8 mouse cellular contexts compared by ENCODE assay signal in the genomic region with DNA sequence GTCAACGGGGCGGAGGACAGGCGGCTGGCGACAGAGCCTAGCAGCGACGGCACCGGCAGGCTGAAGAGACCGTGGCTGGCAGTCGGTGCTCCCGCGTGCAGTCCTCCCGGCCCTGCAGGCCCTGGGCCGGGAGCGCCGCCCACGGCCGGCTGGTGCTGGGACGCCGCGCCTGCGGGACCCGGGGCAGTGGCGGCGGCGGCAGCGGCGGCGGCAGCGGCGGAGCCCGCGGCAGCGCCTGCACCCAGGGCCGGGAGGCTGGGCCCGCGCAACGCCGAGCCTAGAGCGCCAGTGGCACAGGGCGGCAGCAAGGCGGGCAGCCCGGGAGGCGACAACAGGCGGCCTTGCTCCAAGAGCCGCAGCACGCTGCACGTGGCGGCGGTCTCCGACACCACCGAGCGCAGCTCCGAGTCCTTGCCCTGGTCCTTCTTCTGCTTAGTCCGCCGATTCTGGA. TPM values are rescaled to one million over a fixed set of nuclear protein-coding genes. Genes with fewer than 3 reads are reported as not detected.
A peak's percentile ranks its signal among the peaks of the same experiment; 100 is the strongest.
DNase-seq lines count a peak whose midpoint lies in the region; ATAC-seq and TF ChIP-seq lines count a peak whose summit lies in the region.

No protein-coding gene starts in this region.

- WGBS in embryonic facial prominence, embryonic 14.5 days = under 1% methylated on average over 19 of the region's 55 CpGs
- under 1% methylated on average over 50 of the region's 55 CpGs for WGBS in kidney, postnatal 0 days
- WGBS in midbrain, embryonic 12.5 days = under 1% methylated on average over 37 of the region's 55 CpGs

- H3K4me1 ChIP-seq in embryonic facial prominence, embryonic 14.5 days (ENCODE audit: control insufficient read depth, insufficient read depth, low read length) = peaks cover 8% of the 10 kb centered on the region; the same call in 1 of the 2 replicates
- H3K4me1 ChIP-seq in kidney, postnatal 0 days (replicated peaks; ENCODE audit: insufficient read depth, low read length) = peaks cover 15% of the 10 kb centered on the region
- H3K4me1 ChIP-seq in midbrain, embryonic 12.5 days = peaks cover 34% of the 10 kb centered on the region

- peak; percentile 67 for ATAC-seq in embryonic facial prominence, embryonic 14.5 days (ENCODE audit: low read depth)
- ATAC-seq in kidney, postnatal 0 days (replicated peaks; ENCODE audit: low FRiP score, low read depth) = no peak
- peak; percentile 59 for ATAC-seq in midbrain, embryonic 12.5 days (ENCODE audit: low FRiP score, low read depth)
- no peak for ATAC-seq in erythroblast, adult 5-6 weeks (replicated peaks; ENCODE audit: low FRiP score, poor library complexity, severe bottlenecking)

- peak overlapping the region; percentile 69 for H3K4me2 ChIP-seq in embryonic facial prominence, embryonic 14.5 days (ENCODE audit: low read depth, low read length)
- peak overlapping the region; percentile 55 for H3K4me2 ChIP-seq in kidney, postnatal 0 days (ENCODE audit: low read length)
- peak overlapping the region; percentile 60 for H3K4me2 ChIP-seq in midbrain, embryonic 12.5 days (replicated peaks)

- no peak for TF ChIP-seq CTCF in gastrocnemius, adult 2 months (IDR thresholded peaks at IDR 0.05)
- no peak for TF ChIP-seq CTCF in kidney, postnatal 0 days (IDR thresholded peaks at IDR 0.05; ENCODE audit: low read depth)

- no peak overlapping the region for H3K27ac ChIP-seq in gastrocnemius, adult 2 months
- no peak overlapping the region for H3K27ac ChIP-seq in embryonic facial prominence, embryonic 14.5 days (replicated peaks; ENCODE audit: low read depth, low read length)
- H3K27ac ChIP-seq in kidney, postnatal 0 days = no peak overlapping the region
- H3K27ac ChIP-seq in midbrain, embryonic 12.5 days (replicated peaks) = no peak overlapping the region

- no peaks in the 10 kb centered on the region for H3K9me3 ChIP-seq in embryonic facial prominence, embryonic 14.5 days (ENCODE audit: control insufficient read depth, low read length)
- no peaks in the 10 kb centered on the region for H3K9me3 ChIP-seq in kidney, postnatal 0 days (replicated peaks; ENCODE audit: low read length)
- H3K9me3 ChIP-seq in midbrain, embryonic 12.5 days = no peaks in the 10 kb centered on the region

- peak overlapping the region; percentile 55 for H3K4me3 ChIP-seq in gastrocnemius, adult 2 months
- peak overlapping the region; percentile 41 for H3K4me3 ChIP-seq in embryonic facial prominence, embryonic 14.5 days (ENCODE audit: low read depth, low read length)
- H3K4me3 ChIP-seq in kidney, postnatal 0 days (replicated peaks; ENCODE audit: low read depth, low read length) = peak overlapping the region; percentile 33
- peak overlapping the region; percentile 40 for H3K4me3 ChIP-seq in midbrain, embryonic 12.5 days

- no peaks in the 10 kb centered on the region for H3K36me3 ChIP-seq in embryonic facial prominence, embryonic 14.5 days (ENCODE audit: control insufficient read depth, insufficient read depth, low read length)
- no peaks in the 10 kb centered on the region for H3K36me3 ChIP-seq in kidney, postnatal 0 days (ENCODE audit: insufficient read depth, low read length)
- H3K36me3 ChIP-seq in midbrain, embryonic 12.5 days = no peaks in the 10 kb centered on the region

- peaks cover 100% of the 10 kb centered on the region for H3K27me3 ChIP-seq in embryonic facial prominence, embryonic 14.5 days (replicated peaks; ENCODE audit: control insufficient read depth, insufficient read depth, low read length)
- peaks cover 97% of the 10 kb centered on the region for H3K27me3 ChIP-seq in kidney, postnatal 0 days (ENCODE audit: insufficient read depth, low read length)
- peaks cover 99% of the 10 kb centered on the region for H3K27me3 ChIP-seq in midbrain, embryonic 12.5 days

- peak; percentile 33 for DNase-seq in gastrocnemius, adult 2 months
- no peak for DNase-seq in gastrocnemius, adult 8-10 months (ENCODE audit: low spot score in 2 of 2)
- DNase-seq in ES-CJ7 (ENCODE audit: low read depth, low spot score) = peak; percentile 31
- DNase-seq in embryonic facial prominence, embryonic 14.5 days (ENCODE audit: low spot score) = no peak
- DNase-seq in kidney, postnatal 0 days (ENCODE audit: low spot score) = no peak
- no peak for DNase-seq in spleen, adult 18-20 months

- intact Hi-C loops in gastrocnemius, adult 2 months (cut with DNase I) = no loop called here

- H3K9ac ChIP-seq in embryonic facial prominence, embryonic 14.5 days (ENCODE audit: low read depth, low read length) = peak overlapping the region; percentile 46
- H3K9ac ChIP-seq in kidney, postnatal 0 days (ENCODE audit: low read depth, low read length) = no peak overlapping the region
- peak overlapping the region; percentile 47; the same call in 1 of the 2 replicates for H3K9ac ChIP-seq in midbrain, embryonic 12.5 days (replicated peaks)

RNA-seq across cellular contexts. Expression of gene Vax1, which starts 3.5 kb away (rescaled TPM):
- total RNA-seq in gastrocnemius, adult 2 months (2021) = not detected
- not detected for total RNA-seq in gastrocnemius, adult 8-10 months (2022)
- 0.26 TPM in 1 of 2 replicates, not detected in the other for polyA plus RNA-seq in embryonic facial prominence, embryonic 14.5 days (2014; fragmentation: Nextera tagmentation; extraction: Ambion mirVana)
- not detected in 2 replicates for polyA plus RNA-seq in kidney, postnatal 0 days (2015; fragmentation: Nextera tagmentation; extraction: Ambion mirVana)
- polyA plus RNA-seq in midbrain, embryonic 12.5 days (2016; fragmentation: Nextera tagmentation; extraction: Ambion mirVana) = 0.46 and 1.0 TPM in 2 replicates
- not detected in 2 replicates for total RNA-seq in erythroblast, adult 5-6 weeks (2015; ENCODE audit: low replicate concordance)
- not detected in 2 replicates for total RNA-seq in erythroblast, adult 5-6 weeks (2017; ENCODE audit: low replicate concordance)

RNA-seq across cellular contexts. Expression of gene Kcnk18, which starts 52.7 kb away (rescaled TPM):
- not detected for total RNA-seq in gastrocnemius, adult 2 months (2021)
- not detected for total RNA-seq in gastrocnemius, adult 8-10 months (2022)
- polyA plus RNA-seq in embryonic facial prominence, embryonic 14.5 days (2014; fragmentation: Nextera tagmentation; extraction: Ambion mirVana) = 0.18 TPM in 1 of 2 replicates, not detected in the other
- not detected in 2 replicates for polyA plus RNA-seq in kidney, postnatal 0 days (2015; fragmentation: Nextera tagmentation; extraction: Ambion mirVana)
- not detected in 2 replicates for polyA plus RNA-seq in midbrain, embryonic 12.5 days (2016; fragmentation: Nextera tagmentation; extraction: Ambion mirVana)
- not detected in 2 replicates for total RNA-seq in erythroblast, adult 5-6 weeks (2015; ENCODE audit: low replicate concordance)
- not detected in 2 replicates for total RNA-seq in erythroblast, adult 5-6 weeks (2017; ENCODE audit: low replicate concordance)

Comparison
In these comparisons a context has a peak if more than half of its experiments do, and no peak if none do; other contexts are left out.
1. DNase-seq: peak in gastrocnemius, adult 2 months (single experiment) and ES-CJ7 (single experiment); none in gastrocnemius, adult 8-10 months (0 of 2), embryonic facial prominence, embryonic 14.5 days (single experiment), kidney, postnatal 0 days (single experiment) and spleen, adult 18-20 months (0 of 2).
2. ATAC-seq: peak in embryonic facial prominence, embryonic 14.5 days (single experiment) and midbrain, embryonic 12.5 days (single experiment); none in kidney, postnatal 0 days (single experiment) and erythroblast, adult 5-6 weeks (single experiment).
3. Peak in every context shown above with its lines, with median percentiles within 50 percentile points of each other: H3K4me3 ChIP-seq and H3K4me2 ChIP-seq.